Mouse (Mus musculus) c-Kit-positive CD71-positive TER-119-positive erythroid progenitor cells, embryonic 14.5 days (primary cell): ENCODE data around the gene Gm10644.
"Not testable (repeated sequence)": the region's sequence is repeated elsewhere in the genome, so short reads cannot be mapped to it uniquely, and the experiment has no call there.

Experiments
- DNase-seq: peaks from one replicate; pipeline ENCODE4 v3.0.0-alpha.2; 2013; ENCODE audit warnings: low spot score

Gm10644 gene

GRCm38 (mm10) chr8:83955106-83955957 lies at the start of gene Gm10644, which contains the start of gene Asf1b:
Gene Gm10644, minus strand, starts transcription at chr8:83955205.
Gene Asf1b, plus strand, starts transcription at chr8:83955507.
- peak; percentile 100 for DNase-seq

DNA sequence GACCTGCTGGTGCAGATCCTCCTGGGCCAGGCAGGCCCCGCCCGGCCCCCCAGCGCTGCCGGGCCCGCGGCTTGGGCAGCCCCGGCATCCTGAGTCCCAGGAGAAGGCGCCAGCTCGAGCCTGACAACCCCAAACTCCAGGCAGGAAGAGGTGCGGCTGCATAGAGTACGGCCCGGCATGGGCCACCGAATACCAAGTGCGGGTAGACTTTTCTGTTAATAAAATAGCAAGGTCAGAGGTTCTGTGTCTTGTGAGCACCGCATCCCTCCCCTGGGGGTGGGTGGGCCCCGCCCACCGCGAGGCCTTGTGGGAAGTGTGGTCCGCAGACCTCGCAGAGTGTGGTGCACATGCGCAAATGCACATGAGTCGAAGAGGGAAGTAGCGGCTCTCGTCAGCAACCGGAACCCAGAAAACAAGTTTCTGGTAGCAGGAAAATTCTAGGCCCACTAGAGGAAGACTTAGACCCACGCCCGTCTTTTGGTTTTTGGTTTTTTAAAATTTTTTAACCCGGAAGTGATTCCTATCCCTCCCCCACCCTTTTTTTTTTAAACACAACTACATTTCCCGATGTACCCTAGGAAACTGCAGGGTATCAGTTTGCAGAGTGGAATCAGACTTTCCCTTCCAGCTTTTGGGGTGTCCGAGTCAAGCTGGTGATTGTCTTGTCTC lies 49.7 kb upstream of the Gm10644 start:
- peak; percentile 89 for DNase-seq

- no peak for DNase-seq
Measured at GRCm38 (mm10) chr8:84003612-84004246, 48.7 kb upstream of the Gm10644 start.

DNA sequence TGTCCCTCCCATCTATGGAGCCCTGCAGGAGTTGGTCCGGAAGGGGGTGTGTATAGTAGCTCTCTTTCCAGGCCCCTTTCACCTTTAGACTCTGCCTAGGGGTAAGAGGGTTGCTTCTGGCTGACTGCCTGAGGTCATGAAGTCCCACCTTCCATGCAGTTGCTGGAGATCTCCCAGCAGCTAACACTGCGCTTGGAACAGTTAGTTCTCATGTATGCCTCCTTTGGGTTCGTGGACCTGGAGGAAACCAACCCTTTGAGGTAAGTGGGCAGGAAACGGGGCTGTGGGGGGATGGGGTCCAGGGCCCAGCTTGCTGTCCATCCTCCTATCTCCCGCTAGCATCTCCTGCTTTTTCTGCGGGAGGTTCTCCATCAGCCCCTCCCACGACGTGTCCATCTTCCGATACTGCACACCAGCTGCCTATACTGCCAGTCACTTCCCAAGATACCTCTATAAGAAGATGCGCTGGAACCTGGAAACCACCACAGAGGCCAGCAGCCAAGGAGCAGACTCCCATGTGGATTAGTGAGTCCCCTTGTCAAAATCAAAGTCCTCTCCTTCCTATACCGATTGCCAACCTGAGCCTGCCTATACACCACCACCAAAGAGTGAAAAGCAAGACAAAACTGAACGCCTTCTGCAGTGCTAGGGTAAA lies 48.1 kb upstream of the Gm10644 start:
- no peak for DNase-seq

GRCm38 (mm10) chr8:84001281-84002000 lies 46.4 kb upstream of the Gm10644 start, which contains the start of gene 1700067K01Rik:
Gene 1700067K01Rik, plus strand, starts transcription at chr8:84001502.
- DNase-seq = no peak

GRCm38 (mm10) chr8:83999825-84000224 lies 44.8 kb upstream of the Gm10644 start:
- no peak for DNase-seq

DNA sequence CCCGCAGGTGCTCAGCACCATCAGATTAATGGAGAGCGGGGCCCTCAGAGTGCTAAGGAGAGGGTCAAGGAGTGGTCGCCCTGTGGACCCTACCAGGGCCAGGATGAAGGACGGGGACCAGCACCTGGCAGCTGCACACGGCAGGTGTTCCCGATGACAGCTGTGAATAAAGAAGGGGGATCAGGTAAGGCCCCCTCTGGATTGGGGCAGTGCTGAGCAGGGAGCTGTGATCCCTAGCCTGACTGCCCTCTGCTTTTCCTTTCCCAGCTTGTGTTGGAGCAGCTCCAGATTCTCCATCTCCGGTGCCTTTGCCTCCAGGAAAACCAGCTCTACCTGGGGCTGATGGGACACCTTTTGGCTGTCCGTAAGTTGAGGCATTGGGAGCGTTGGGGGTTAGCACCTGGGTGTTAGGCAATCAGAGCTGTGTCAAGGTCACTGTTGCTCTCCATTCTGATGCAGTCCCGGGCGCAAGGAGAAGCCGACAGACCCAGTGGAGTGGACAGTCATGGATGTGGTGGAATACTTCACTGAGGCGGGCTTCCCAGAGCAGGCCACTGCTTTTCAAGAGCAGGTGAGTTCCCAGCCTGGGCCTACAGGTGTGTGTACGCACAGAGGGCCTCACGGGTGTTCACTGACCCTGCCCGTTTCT lies 44.2 kb upstream of the Gm10644 start:
- DNase-seq = no peak

DNA sequence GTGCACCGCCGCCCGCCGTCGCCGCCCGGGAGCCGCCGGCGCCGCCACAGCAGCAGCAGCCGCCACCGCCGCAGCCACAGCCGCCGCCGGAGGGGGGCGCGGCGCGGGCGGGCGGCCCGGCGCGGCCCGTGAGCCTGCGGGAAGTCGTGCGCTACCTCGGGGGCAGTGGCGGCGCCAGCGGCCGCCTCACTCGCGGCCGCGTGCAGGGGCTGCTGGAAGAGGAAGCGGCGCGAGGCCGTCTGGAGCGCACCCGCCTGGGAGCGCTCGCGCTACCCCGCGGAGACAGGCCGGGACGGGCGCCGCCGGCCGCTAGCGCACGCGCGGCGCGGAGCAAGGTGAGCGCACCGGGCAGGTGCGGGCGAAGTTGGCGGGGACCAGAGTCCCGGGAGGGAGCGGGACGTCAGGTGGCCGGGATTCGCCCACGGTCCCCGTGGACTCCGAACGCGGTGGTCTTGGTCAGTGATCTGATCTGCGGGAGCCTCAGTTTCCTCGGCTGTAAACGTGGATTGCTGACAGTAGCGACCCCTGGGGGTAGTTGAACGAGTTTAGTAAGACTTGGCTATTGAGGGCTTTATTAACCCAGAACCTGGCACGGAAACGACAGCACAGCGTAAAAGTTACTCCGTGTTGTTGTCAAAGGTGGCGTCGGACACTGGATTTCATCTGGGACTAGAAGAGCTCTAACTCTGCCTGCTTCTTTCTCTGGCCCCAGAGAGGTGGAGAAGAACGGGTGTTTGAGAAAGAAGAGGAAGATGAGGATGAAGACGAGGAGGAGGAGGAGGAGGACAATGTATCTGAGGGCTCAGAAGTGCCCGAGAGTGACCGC lies 43.4 kb upstream of the Gm10644 start:
- DNase-seq = peak; percentile 68

DNA sequence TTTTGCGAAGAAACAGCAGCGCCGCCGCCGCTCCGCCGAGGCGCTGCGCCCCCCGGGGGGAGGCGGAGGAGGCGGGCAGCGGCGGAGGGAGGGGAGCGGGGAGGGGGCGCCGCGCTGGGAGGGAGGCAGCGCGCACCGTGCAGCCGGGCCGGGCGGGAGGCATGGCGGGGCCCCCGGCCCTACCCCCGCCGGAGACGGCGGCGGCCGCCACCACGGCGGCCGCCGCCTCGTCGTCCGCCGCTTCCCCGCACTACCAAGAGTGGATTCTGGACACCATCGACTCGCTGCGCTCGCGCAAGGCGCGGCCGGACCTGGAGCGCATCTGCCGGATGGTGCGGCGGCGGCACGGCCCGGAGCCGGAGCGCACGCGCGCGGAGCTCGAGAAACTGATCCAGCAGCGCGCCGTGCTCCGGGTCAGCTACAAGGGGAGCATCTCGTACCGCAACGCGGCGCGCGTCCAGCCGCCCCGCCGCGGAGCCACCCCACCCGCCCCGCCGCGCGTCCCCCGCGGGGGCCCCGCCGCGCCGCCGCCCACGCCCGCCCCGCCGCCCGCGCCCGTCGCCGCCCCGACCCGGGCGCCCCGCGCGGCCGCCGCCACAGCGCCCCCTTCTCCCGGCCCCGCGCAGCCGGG lies 42.6 kb upstream of the Gm10644 start, which contains the start of gene Samd1:
Gene Samd1, plus strand, starts transcription at position 162 of the 631 bp plus-strand sequence.
- no peak for DNase-seq

- DNase-seq = peak; percentile 81
Measured at GRCm38 (mm10) chr8:83996567-83997505, 41.8 kb upstream of the Gm10644 start.

DNA sequence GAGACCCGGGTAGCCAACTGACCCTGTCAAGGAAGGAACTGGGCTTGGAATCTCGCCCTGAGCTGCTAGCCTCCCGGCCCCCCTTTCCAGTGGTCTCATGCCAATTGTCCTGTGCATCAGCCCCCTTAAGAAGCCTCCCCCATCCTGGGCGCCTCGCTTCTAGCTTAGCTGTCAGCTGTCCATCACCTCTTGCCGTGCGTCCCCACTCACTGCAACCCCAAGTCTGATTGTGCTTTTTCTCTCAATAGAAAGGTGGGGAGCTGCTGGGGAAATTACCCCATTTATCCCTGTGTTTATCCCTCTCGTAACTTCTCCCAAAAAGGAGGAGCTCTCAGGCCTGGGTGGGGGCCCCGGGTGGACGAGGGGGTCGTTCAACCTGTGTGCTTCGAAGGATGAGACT lies 41.0 kb upstream of the Gm10644 start:
- no peak for DNase-seq

GRCm38 (mm10) chr8:83994030-83994429 lies 39.0 kb upstream of the Gm10644 start:
- DNase-seq = no peak

DNA sequence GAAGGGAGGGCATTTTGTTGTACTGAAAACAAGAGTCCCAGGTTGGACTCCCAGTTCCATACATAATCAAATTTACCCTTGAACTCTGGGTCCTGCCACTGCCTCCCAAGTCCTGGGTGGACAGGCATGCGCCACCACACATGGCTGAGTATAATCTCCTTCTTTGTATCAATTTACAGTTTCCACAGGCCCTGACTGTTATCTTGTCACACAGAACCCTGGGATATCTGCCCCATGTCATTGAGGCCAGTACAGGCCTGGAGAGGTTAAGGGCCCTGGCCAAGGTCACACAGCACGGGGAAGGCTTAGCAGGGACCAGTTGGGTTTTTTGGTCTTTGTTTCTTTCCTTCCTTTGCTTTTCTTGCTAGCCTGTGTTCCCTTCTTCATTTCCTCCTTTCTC lies 37.5 kb upstream of the Gm10644 start:
- DNase-seq = no peak

GRCm38 (mm10) chr8:83990170-83990569 lies 35.2 kb upstream of the Gm10644 start:
- no peak for DNase-seq

DNA sequence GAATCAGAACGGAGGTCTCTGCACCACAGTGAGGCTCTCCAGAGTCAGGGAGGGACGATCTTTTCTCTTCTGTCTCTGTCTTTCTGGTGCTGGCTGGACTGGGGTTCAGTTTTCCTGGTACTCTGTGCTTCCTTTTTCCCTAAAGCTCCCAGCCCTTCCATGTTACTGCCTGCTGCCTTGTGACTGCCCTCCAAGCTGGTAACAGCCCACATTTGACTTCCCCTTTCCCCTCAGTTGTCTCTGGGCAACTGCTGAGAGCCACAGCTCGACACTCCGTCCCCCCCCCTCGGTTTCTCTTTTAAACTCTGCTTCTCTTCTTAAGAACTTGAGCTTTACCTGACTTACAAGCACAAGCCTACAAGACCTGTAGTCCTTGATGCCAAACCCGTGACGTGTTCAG lies 34.2 kb upstream of the Gm10644 start:
- no peak for DNase-seq

DNA sequence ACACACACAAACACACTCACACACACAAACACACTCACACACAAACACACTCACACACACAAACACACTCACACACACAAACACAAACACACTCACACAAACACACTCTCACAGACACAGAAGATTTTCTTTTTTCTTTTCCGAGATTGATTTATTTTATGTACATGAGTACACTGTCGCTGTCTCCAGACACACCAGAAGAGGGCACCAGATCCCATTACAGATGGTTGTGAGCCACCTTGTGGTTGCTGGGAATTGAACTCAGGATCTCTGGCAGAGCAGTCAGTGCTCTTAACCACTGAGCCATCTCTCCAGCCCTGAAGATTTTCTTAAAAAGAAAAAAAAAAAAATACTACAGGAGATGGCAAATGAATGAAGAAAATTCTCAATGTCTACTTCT lies 28.2 kb upstream of the Gm10644 start:
- not testable (repeated sequence) for DNase-seq

- DNase-seq = no peak
Measured at GRCm38 (mm10) chr8:83982449-83982848, 27.4 kb upstream of the Gm10644 start.

DNA sequence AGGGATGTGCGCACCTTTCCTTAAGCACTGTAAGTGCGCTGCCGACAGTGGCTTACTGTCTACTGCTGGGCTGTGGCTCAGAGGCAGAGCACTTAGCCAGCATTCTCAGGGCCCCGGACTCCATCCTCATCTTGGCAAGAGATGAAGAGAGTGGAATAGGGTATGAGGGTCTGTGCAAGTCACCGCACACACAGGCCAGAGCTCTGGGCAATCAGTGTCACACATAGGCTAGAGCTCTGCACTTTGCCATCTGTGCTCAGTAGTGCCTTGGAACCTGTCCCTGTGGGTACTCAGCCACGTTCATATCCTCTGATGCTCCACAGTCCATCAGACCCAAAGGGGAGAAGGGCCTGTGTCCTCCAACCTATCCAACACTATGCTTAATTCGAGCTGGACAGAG lies 26.5 kb upstream of the Gm10644 start:
- DNase-seq = no peak
